Mouse (Mus musculus) myocyte (in vitro differentiated cells): ENCODE data around the gene Sorcs2. TPM values are rescaled to one million over a fixed set of nuclear protein-coding genes. Genes with fewer than 3 reads are reported as not detected.

Experiments
- H3K27me3 ChIP-seq: one replicate; pipeline ENCODE4 v1.6.1; 2011; ENCODE audit not compliant: control insufficient read depth, insufficient read depth, insufficient read length
- H3K36me3 ChIP-seq: one replicate; pipeline ENCODE4 v1.6.1; 2011; ENCODE audit not compliant: control insufficient read depth, insufficient read depth
- H3K4me2 ChIP-seq: one replicate; pipeline ENCODE4 v1.6.1; 2011; ENCODE audit warnings: low read depth, control low read depth
- H3K4me3 ChIP-seq: one replicate; pipeline ENCODE4 v1.5.1; 2011; ENCODE audit warnings: mild to moderate bottlenecking, control low read depth, moderate library complexity
- H3K79me2 ChIP-seq: one replicate; pipeline ENCODE4 v1.6.1; 2011; ENCODE audit not compliant: control insufficient read depth, insufficient read depth
- H3ac ChIP-seq: one replicate; pipeline ENCODE4 v1.6.1; 2011; ENCODE audit not compliant: control insufficient read depth, insufficient read length
- CEBPB ChIP-seq: IDR thresholded peaks from 2 replicates; pipeline ENCODE4 v1.6.1; 2011; ENCODE audit warnings: mild to moderate bottlenecking, moderate library complexity; ENCODE audit not compliant: poor library complexity, insufficient read depth, severe bottlenecking
- E2F4 ChIP-seq: IDR thresholded peaks from one replicate; pipeline ENCODE4 v1.6.1; 2011; ENCODE audit warnings: mild to moderate bottlenecking, control low read depth, moderate library complexity; ENCODE audit not compliant: insufficient read depth
- MAX ChIP-seq: IDR thresholded peaks from one replicate; pipeline ENCODE4 v1.6.1; 2011; ENCODE audit warnings: low read depth, mild to moderate bottlenecking, control low read depth
- MYOD1 ChIP-seq, 3 experiments: IDR thresholded peaks; one replicate each; pipeline ENCODE4 v1.6.1; 2011; ENCODE audit warnings: control low read depth in 2 of 3, low read depth in 2 of 3, mild to moderate bottlenecking in 2 of 3, moderate library complexity in 1 of 3; ENCODE audit not compliant: insufficient read length in 2 of 3, control insufficient read depth in 1 of 3
- MYOG ChIP-seq, 3 experiments: IDR thresholded peaks; one replicate each; pipeline ENCODE4 v1.6.1; 2011; ENCODE audit warnings: control low read depth in 2 of 3, low read depth in 2 of 3, mild to moderate bottlenecking in 2 of 3; ENCODE audit not compliant: insufficient read length in 2 of 3, control insufficient read depth in 1 of 3, insufficient read depth in 1 of 3
- POLR2A ChIP-seq: IDR thresholded peaks from one replicate; pipeline ENCODE4 v1.6.1; 2011; ENCODE audit warnings: low read depth, mild to moderate bottlenecking, control low read depth, moderate library complexity; ENCODE audit not compliant: insufficient read length
- POLR2AphosphoS2 ChIP-seq: IDR thresholded peaks from one replicate; pipeline ENCODE4 v1.6.1; 2011; ENCODE audit warnings: low read depth, control low read depth; ENCODE audit not compliant: insufficient read length
- REST ChIP-seq: IDR thresholded peaks from one replicate; pipeline ENCODE4 v1.6.1; 2011; ENCODE audit warnings: mild to moderate bottlenecking, control low read depth, moderate library complexity; ENCODE audit not compliant: insufficient read depth, insufficient read length
- SRF ChIP-seq: IDR thresholded peaks from one replicate; pipeline ENCODE4 v1.6.1; 2011; ENCODE audit warnings: low read depth; ENCODE audit not compliant: control insufficient read depth, insufficient read length
- TCF12 ChIP-seq: IDR thresholded peaks from one replicate; pipeline ENCODE4 v1.6.1; 2011; ENCODE audit warnings: mild to moderate bottlenecking, control low read depth; ENCODE audit not compliant: poor library complexity, insufficient read depth, severe bottlenecking
- TCF3 ChIP-seq: IDR thresholded peaks from one replicate; pipeline ENCODE4 v1.6.1; 2011; ENCODE audit warnings: low read depth, control low read depth; ENCODE audit not compliant: insufficient read length
- USF1 ChIP-seq: IDR thresholded peaks from one replicate; pipeline ENCODE4 v1.6.1; 2011; ENCODE audit warnings: low read depth, mild to moderate bottlenecking, control low read depth, moderate library complexity
- polyA plus RNA-seq: library from polyadenylated mRNA; unstranded; fragments of >200 nt; fragmentation: generic; extraction: Trizol; gene quantifications from one replicate; pipeline ENCODE4 v1.2.1, GENCODE M21; 2012; ENCODE audit warnings: missing spikeins

Gene Sorcs2
- polyA plus RNA-seq, 1 experiment: 58.2 TPM

DNA sequence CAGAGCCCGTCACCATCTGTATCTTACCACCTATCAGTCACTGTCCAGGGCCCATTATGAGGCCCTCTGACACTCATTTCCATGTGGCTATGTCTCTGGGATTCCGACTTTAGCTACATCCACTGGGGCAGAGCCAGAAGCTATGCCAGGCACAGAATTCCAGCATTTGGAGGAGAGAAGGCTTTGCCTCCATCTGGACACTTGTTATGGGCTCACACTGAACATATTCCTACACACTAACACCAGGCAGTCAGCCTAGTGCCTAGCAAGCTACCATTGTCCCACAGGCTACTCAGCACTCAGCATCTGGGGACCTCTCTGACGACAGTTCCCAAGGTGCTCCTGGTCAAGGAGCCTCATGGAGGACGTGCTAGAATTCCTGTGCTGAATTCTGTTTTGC, 372.9 kb downstream of the Sorcs2 start:
- no peaks in the 10 kb centered on the region for H3K36me3 ChIP-seq
- H3K4me3 ChIP-seq: no peak overlapping the region
- no peak overlapping the region for H3K4me2 ChIP-seq
- TF ChIP-seq E2F4: no peak
- TF ChIP-seq USF1: no peak
- TF ChIP-seq MYOG (IDR thresholded peaks at IDR 0.05; ENCODE audit: control insufficient read depth in 1 of 3, insufficient read depth in 1 of 3, insufficient read length in 2 of 3, low read depth in 2 of 3): no peak
- TF ChIP-seq REST: no peak
- no peak for TF ChIP-seq MYOD1 (IDR thresholded peaks at IDR 0.05; ENCODE audit: control insufficient read depth in 1 of 3, insufficient read length in 2 of 3, low read depth in 2 of 3)
- no peak for TF ChIP-seq CEBPB
- TF ChIP-seq TCF3: no peak
- TF ChIP-seq POLR2AphosphoS2: no peak
- no peak for TF ChIP-seq POLR2A
- no peak for TF ChIP-seq TCF12
- TF ChIP-seq MAX: no peak
- TF ChIP-seq SRF: no peak
- H3K79me2 ChIP-seq: no peaks in the 10 kb centered on the region
- H3ac ChIP-seq: no peak overlapping the region
- H3K27me3 ChIP-seq: no peaks in the 10 kb centered on the region

DNA sequence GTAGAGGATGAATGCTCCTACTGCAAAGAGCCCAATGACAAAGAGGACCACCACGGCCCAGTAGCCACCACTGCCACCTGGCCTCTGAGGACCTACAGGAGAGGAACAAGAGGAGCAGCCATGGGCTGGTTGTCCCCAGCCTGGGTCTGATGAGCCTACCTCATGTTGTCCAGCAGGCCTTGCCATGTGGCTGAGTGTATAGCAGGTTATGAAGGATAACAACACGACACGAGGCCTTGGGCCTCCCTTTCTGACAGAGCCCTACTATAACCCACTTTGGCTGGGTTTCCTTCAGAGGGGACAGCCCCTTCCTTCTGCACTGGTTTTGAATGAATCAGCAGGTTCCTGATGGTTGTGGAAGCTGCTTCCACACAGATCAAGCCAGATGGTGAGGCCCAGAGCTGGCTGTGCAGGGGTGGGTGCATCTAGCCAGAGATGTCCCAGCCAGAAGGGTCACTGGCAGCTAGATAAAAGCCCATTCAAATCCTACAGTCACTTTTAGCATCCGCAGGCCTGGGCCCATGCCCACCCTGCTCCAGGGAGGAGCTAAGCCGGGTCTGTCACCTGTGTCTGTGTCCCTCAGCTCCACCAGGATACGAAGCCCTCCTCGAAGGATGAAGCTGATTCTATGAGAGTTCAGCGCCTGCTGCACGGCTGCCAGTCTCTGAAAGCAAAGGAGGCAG, 373.8 kb downstream of the Sorcs2 start:
- Histone ChIP-seq H3ac (no peak overlapping the region), H3K4me2 (no peak overlapping the region), H3K79me2 (no peaks in the 10 kb centered on the region), H3K4me3 (no peak overlapping the region), H3K27me3 (no peaks in the 10 kb centered on the region), H3K36me3 (no peaks in the 10 kb centered on the region)
- TF ChIP-seq SRF: no peak
- no peak for TF ChIP-seq MYOD1 (IDR thresholded peaks at IDR 0.05; ENCODE audit: control insufficient read depth in 1 of 3, insufficient read length in 2 of 3, low read depth in 2 of 3)
- no peak for TF ChIP-seq E2F4
- no peak for TF ChIP-seq CEBPB
- no peak for TF ChIP-seq USF1
- TF ChIP-seq MYOG (IDR thresholded peaks at IDR 0.05; ENCODE audit: control insufficient read depth in 1 of 3, insufficient read depth in 1 of 3, insufficient read length in 2 of 3, low read depth in 2 of 3): no peak
- TF ChIP-seq TCF12: no peak

DNA sequence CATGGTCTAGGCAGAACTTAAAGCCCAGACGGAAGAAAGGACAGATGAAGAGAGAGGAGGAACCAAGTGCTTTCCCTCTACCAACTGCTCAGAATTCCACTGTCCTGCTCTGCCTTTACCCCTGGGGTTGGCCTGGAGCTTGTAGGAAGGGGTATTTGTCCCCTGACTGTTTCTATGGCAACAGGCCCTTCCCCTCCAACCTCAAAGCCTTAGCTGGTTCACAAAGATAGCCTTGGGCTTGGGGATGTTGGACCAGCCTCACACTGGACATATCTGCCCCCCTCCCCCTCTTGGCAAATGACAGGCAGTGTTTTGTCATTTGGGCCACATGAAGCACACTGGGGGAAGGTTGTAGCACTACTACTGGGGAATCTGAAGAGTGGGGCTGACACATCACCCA, 375.6 kb downstream of the Sorcs2 start:
- TF ChIP-seq REST (no peak), E2F4 (no peak), MAX (no peak), POLR2A (no peak), USF1 (no peak), TCF3 (no peak), SRF (no peak), POLR2AphosphoS2 (no peak), MYOG (IDR thresholded peaks at IDR 0.05; ENCODE audit: control insufficient read depth in 1 of 3, insufficient read depth in 1 of 3, insufficient read length in 2 of 3, low read depth in 2 of 3) (no peak), CEBPB (no peak), TCF12 (no peak), MYOD1 (IDR thresholded peaks at IDR 0.05; ENCODE audit: control insufficient read depth in 1 of 3, insufficient read length in 2 of 3, low read depth in 2 of 3) (no peak)
- H3K36me3 ChIP-seq: no peaks in the 10 kb centered on the region
- no peak overlapping the region for H3K4me2 ChIP-seq
- H3K79me2 ChIP-seq: no peaks in the 10 kb centered on the region
- no peak overlapping the region for H3K4me3 ChIP-seq
- H3ac ChIP-seq: no peak overlapping the region
- no peaks in the 10 kb centered on the region for H3K27me3 ChIP-seq

DNA sequence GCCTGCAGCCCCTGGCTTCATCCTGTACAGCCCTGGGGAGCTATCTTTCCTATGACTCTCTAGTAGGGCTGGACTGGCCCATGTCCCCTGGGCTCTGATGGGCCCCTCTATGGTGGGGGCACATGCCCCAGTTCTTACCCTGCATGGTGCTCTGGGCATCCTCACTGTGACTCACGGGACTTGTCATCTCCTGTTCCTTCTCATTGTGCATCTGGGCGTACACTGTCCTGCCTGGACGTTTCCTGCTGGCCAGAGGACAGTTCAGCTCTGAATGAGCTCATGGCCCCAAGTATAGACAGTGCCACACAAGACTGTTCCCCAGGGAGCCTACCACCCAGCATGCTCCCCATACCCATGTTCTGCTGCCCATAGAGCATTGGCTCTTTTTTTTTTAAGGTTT, 376.8 kb downstream of the Sorcs2 start:
- Histone ChIP-seq H3ac (no peak overlapping the region), H3K4me3 (no peak overlapping the region), H3K4me2 (no peak overlapping the region), H3K36me3 (no peaks in the 10 kb centered on the region), H3K27me3 (no peaks in the 10 kb centered on the region), H3K79me2 (no peaks in the 10 kb centered on the region)
- TF ChIP-seq MAX: no peak
- TF ChIP-seq REST: no peak
- TF ChIP-seq MYOG (IDR thresholded peaks at IDR 0.05; ENCODE audit: control insufficient read depth in 1 of 3, insufficient read depth in 1 of 3, insufficient read length in 2 of 3, low read depth in 2 of 3): no peak
- no peak for TF ChIP-seq USF1
- TF ChIP-seq POLR2A: no peak
- no peak for TF ChIP-seq TCF3
- TF ChIP-seq MYOD1 (IDR thresholded peaks at IDR 0.05; ENCODE audit: control insufficient read depth in 1 of 3, insufficient read length in 2 of 3, low read depth in 2 of 3): no peak
- no peak for TF ChIP-seq E2F4
- TF ChIP-seq POLR2AphosphoS2: no peak
- TF ChIP-seq TCF12: no peak
- TF ChIP-seq CEBPB: no peak
- TF ChIP-seq SRF: no peak

DNA sequence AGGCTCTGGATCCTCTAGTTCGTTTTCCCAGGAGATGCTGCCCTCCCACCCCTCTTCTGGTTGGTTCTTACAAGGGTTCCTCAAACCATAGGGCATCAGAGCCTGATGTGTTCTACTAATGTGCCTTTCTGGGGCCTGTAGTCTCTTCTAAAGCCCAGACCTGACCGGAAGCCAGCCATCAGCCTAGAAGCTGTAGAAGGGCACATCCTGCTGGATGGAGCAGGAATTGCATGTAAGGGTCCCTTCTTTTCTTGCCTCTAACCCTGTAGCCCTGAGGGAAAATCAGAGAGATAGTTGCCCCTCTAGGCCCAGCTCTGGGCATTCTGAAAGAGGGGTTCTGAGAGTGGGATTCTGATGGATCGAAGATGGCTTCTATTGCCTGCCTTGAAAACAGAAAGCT, 379.6 kb downstream of the Sorcs2 start:
- TF ChIP-seq POLR2AphosphoS2 (no peak), MYOD1 (IDR thresholded peaks at IDR 0.05; ENCODE audit: control insufficient read depth in 1 of 3, insufficient read length in 2 of 3, low read depth in 2 of 3) (no peak), USF1 (no peak), REST (no peak), TCF3 (no peak), TCF12 (no peak), E2F4 (no peak), SRF (no peak), MYOG (IDR thresholded peaks at IDR 0.05; ENCODE audit: control insufficient read depth in 1 of 3, insufficient read depth in 1 of 3, insufficient read length in 2 of 3, low read depth in 2 of 3) (no peak), POLR2A (no peak), CEBPB (no peak), MAX (no peak)
- Histone ChIP-seq H3K4me3 (no peak overlapping the region), H3K36me3 (no peaks in the 10 kb centered on the region), H3ac (no peak overlapping the region), H3K79me2 (no peaks in the 10 kb centered on the region), H3K4me2 (no peak overlapping the region), H3K27me3 (no peaks in the 10 kb centered on the region)
